Mouse (Mus musculus) frontal cortex, postnatal 25 days (tissue): ENCODE results near the gene Sox9.

ENCODE experiments used
- DNase-seq, 2 experiments: peaks; one replicate each; pipeline ENCODE4 v3.0.0; 2022; ENCODE audit warnings: low spot score in 2 of 2

The Sox9 gene

GRCm38 (mm10) chr11:112781994-112782356 is at the start of gene Sox9:
Gene Sox9, plus strand, starts transcription at chr11:112782224.
- peak; percentile 66 to 68 for DNase-seq

- DNase-seq: no peak
These were observed 49.6 kb upstream of the Sox9 start for GRCm38 (mm10) chr11:112732401-112732800.

GRCm38 (mm10) chr11:112737071-112737470 is 45.0 kb upstream of the Sox9 start:
- no peak for DNase-seq

GRCm38 (mm10) chr11:112739681-112740080 is 42.3 kb upstream of the Sox9 start:
- no peak for DNase-seq

GRCm38 (mm10) chr11:112756516-112756915 is 25.5 kb upstream of the Sox9 start:
- DNase-seq: no peak

- DNase-seq: no peak
These were observed 24.0 kb upstream of the Sox9 start for GRCm38 (mm10) chr11:112758056-112758455.

- DNase-seq: no peak
These were observed 15.1 kb upstream of the Sox9 start for GRCm38 (mm10) chr11:112766956-112767355.

GRCm38 (mm10) chr11:112767531-112768041 is 14.4 kb upstream of the Sox9 start:
- no peak for DNase-seq

GRCm38 (mm10) chr11:112772791-112773355 is 9.2 kb upstream of the Sox9 start:
- DNase-seq: no peak

GRCm38 (mm10) chr11:112779762-112780161 is 2.3 kb upstream of the Sox9 start:
- no peak for DNase-seq

- no peak for DNase-seq
These were observed 1.6 kb upstream of the Sox9 start for GRCm38 (mm10) chr11:112780394-112780920.

- peak; percentile 46 for DNase-seq
These were observed 751 bp upstream of the Sox9 start for GRCm38 (mm10) chr11:112781035-112781911.

- DNase-seq: peak; percentile 22 to 30
These were observed 515 bp downstream of the Sox9 start for GRCm38 (mm10) chr11:112782357-112783121.

- no peak for DNase-seq
These were observed 1.6 kb downstream of the Sox9 start for GRCm38 (mm10) chr11:112783401-112784346.

GRCm38 (mm10) chr11:112784347-112784902 is 2.4 kb downstream of the Sox9 start:
- DNase-seq: no peak

- peak in 1 of 2 experiments; percentile 15 for DNase-seq
These were observed 2.9 kb downstream of the Sox9 start for GRCm38 (mm10) chr11:112784903-112785381.

GRCm38 (mm10) chr11:112785581-112785980 is 3.6 kb downstream of the Sox9 start:
- DNase-seq: no peak

GRCm38 (mm10) chr11:112786427-112786826 is 4.4 kb downstream of the Sox9 start:
- no peak for DNase-seq

GRCm38 (mm10) chr11:112788296-112788695 is 6.3 kb downstream of the Sox9 start:
- no peak for DNase-seq

GRCm38 (mm10) chr11:112796379-112796778 is 14.4 kb downstream of the Sox9 start:
- DNase-seq: no peak
